Mouse (Mus musculus): ENCODE results near the gene Nabp2.

Nabp2 gene

DNA sequence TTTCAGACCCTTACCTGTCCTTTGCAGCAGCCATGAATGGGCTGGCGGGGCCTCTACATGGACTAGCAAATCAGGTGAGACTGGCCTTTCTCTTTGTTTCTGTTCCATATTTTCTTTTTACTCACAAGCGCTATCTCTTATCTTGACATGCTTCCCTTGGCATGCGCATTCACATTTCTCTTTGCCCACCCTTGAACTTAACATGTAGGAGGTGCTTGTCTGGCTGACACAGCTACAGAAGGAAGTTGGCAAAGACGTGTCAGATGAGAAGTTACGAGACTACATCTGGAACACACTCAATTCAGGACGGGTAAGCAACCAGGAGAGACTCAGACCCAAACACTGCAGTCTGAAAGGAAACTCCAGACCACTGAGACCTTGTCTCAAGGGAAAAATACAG, 52.1 kb downstream of the Nabp2 start:
- DNase-seq (ENCODE audit: low spot score in 2 of 2): no peak

DNA sequence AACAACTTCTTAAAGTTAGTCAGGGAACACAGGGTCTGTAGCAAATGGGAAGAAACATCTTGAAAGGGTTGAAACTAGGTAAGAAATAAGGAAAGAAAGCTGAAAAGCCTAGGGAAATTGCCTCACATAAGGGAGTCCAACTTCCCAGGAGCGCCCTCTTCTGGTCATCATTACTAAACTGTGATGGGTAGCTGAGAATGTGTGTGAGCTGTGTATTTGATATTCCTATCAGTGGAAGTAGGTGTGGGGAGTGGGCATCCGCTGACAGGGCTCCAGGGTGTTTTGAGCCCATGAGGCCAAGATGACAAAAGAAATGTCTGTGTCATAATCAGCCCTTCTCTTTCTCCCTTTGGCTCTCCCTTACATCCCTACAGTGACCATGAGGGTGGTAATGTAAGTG, 52.5 kb downstream of the Nabp2 start:
- peak in 1 of 2 experiments; percentile 73 for DNase-seq (ENCODE audit: low spot score in 2 of 2)

Measured in thymus, postnatal 10 days (tissue).